Comparison of ENCODE assay signal across 8 mouse cellular contexts in the genomic region with DNA sequence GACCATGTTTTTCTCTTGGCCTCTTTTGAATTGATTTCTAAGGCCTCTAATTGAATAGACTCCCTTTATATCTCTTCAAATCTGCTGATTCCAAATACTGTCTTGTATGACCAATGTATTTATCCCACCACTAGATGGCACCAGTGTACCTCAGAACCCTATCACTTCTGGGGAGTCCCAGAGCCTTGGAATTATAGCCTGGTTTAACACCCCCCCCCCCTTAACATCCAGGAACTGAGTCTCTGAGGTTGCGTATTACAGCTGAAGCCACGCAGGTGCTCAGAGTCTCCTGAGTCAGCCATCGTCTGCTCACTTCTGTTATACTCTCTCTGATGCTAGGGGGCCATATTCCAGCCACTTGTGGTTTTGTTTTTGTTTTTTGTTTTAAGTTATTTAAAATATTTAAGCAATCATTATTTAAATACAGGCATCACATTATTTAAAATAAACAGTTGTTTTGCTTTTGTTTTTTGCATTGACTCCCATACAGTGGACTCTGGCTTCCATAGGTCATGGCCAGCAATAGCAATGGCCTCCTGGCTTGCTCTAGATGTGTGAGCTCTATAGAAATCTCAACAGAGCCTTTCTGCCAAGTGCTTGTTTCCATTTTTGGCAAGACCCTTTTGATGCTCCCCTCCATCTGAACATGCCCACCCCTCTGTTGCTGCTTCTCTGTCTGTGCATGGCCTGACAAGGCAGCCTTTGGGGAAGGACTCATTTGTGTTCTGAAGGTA.
DNase-seq lines count a peak whose midpoint lies in the region; ATAC-seq and TF ChIP-seq lines count a peak whose summit lies in the region.

No protein-coding gene starts in this region.

- no peak overlapping the region for H3K27ac ChIP-seq in kidney, postnatal 0 days
- no peak overlapping the region for H3K27ac ChIP-seq in midbrain, embryonic 11.5 days (ENCODE audit: low read depth, low read length)

- H3K9me3 ChIP-seq in kidney, postnatal 0 days (replicated peaks; ENCODE audit: low read length) = no peaks in the 10 kb centered on the region
- H3K9me3 ChIP-seq in midbrain, embryonic 11.5 days (ENCODE audit: control insufficient read depth, low read length) = no peaks in the 10 kb centered on the region

- 21% methylated on average over 3 of the region's 3 CpGs for WGBS in kidney, postnatal 0 days
- WGBS in midbrain, embryonic 11.5 days = 64% methylated on average over 3 of the region's 3 CpGs

- no peak overlapping the region for H3ac ChIP-seq in C2C12 (ENCODE audit: control insufficient read depth, insufficient read length, low read depth)

- no peaks in the 10 kb centered on the region for H3K79me2 ChIP-seq in C2C12 (ENCODE audit: control insufficient read depth, insufficient read depth)

- H3K36me3 ChIP-seq in C2C12 (ENCODE audit: control insufficient read depth, insufficient read depth) = no peaks in the 10 kb centered on the region
- H3K36me3 ChIP-seq in kidney, postnatal 0 days (ENCODE audit: insufficient read depth, low read length) = no peaks in the 10 kb centered on the region
- H3K36me3 ChIP-seq in midbrain, embryonic 11.5 days (ENCODE audit: control insufficient read depth, insufficient read depth, low read length) = no peaks in the 10 kb centered on the region

- H3K4me1 ChIP-seq in kidney, postnatal 0 days (replicated peaks; ENCODE audit: insufficient read depth, low read length) = no peaks in the 10 kb centered on the region
- H3K4me1 ChIP-seq in midbrain, embryonic 11.5 days (ENCODE audit: control insufficient read depth, insufficient read depth, low read length) = no peaks in the 10 kb centered on the region

- peak; percentile 4 for TF ChIP-seq CTCF in C2C12 (IDR thresholded peaks at IDR 0.05; ENCODE audit: control insufficient read depth, insufficient read depth, insufficient read length)
- TF ChIP-seq CTCF in kidney, postnatal 0 days (IDR thresholded peaks at IDR 0.05; ENCODE audit: low read depth) = peak; percentile 88

- no peak overlapping the region for H3K4me3 ChIP-seq in C2C12 (ENCODE audit: insufficient read depth, poor library complexity, severe bottlenecking)
- no peak overlapping the region for H3K4me3 ChIP-seq in kidney, postnatal 0 days (replicated peaks; ENCODE audit: low read depth, low read length)
- no peak overlapping the region for H3K4me3 ChIP-seq in midbrain, embryonic 11.5 days (ENCODE audit: low read depth, low read length)

- no peak overlapping the region for H3K9ac ChIP-seq in kidney, postnatal 0 days (ENCODE audit: low read depth, low read length)
- no peak overlapping the region for H3K9ac ChIP-seq in midbrain, embryonic 11.5 days (ENCODE audit: low read length)

- ATAC-seq in kidney, postnatal 0 days (replicated peaks; ENCODE audit: low FRiP score, low read depth) = peak; percentile 61
- peak; percentile 70 for ATAC-seq in midbrain, embryonic 11.5 days (ENCODE audit: low FRiP score)

- peak; percentile 54 for DNase-seq in gastrocnemius, adult 18-20 months (ENCODE audit: low spot score)
- no peak for DNase-seq in gastrocnemius, postnatal 10 days
- peak; percentile 20 for DNase-seq in brain, embryonic 18.5 days (ENCODE audit: low read depth, low spot score)
- DNase-seq in heart, adult 8-10 months (ENCODE audit: low spot score) = peak; percentile 72
- DNase-seq in kidney, postnatal 0 days (ENCODE audit: low spot score) = peak; percentile 88
- peak; percentile 91 for DNase-seq in midbrain, embryonic 11.5 days (ENCODE audit: low spot score, missing footprints)
- DNase-seq in natural killer cell, adult 2 months (ENCODE audit: low spot score in 2 of 2) = no peak

- H3K27me3 ChIP-seq in C2C12 (ENCODE audit: control insufficient read depth, insufficient read depth, insufficient read length) = no peaks in the 10 kb centered on the region
- H3K27me3 ChIP-seq in kidney, postnatal 0 days (ENCODE audit: insufficient read depth, low read length) = no peaks in the 10 kb centered on the region
- H3K27me3 ChIP-seq in midbrain, embryonic 11.5 days (ENCODE audit: control insufficient read depth, insufficient read depth, low read length) = no peaks in the 10 kb centered on the region

- no peaks in the 10 kb centered on the region for H3K79me3 ChIP-seq in C2C12 (ENCODE audit: low read depth)

- H3K4me2 ChIP-seq in kidney, postnatal 0 days (ENCODE audit: low read length) = no peak overlapping the region
- H3K4me2 ChIP-seq in midbrain, embryonic 11.5 days = no peak overlapping the region

TF ChIP-seq in C2C12, 6 proteins besides CTCF, POLR2A, EP300 and RAD21:
- TF ChIP-seq MYOD1 (IDR thresholded peaks at IDR 0.05; ENCODE audit: control insufficient read depth, insufficient read length, low read depth) (no peak), USF1 (IDR thresholded peaks at IDR 0.05; ENCODE audit: low read depth) (no peak), MYOG (IDR thresholded peaks at IDR 0.05; ENCODE audit: control insufficient read depth, extremely low read depth, insufficient read length) (no peak), CEBPB (IDR thresholded peaks at IDR 0.05; ENCODE audit: low read depth) (no peak)

Comparison
In these comparisons a context has a peak if more than half of its experiments do, and no peak if none do; other contexts are left out.
1. DNase-seq: peak in gastrocnemius, adult 18-20 months (single experiment), brain, embryonic 18.5 days (single experiment), heart, adult 8-10 months (single experiment), kidney, postnatal 0 days (single experiment) and midbrain, embryonic 11.5 days (single experiment); none in gastrocnemius, postnatal 10 days (single experiment) and natural killer cell, adult 2 months (0 of 2).